ENCODE assay signal across 11 mouse cellular contexts in the genomic region with DNA sequence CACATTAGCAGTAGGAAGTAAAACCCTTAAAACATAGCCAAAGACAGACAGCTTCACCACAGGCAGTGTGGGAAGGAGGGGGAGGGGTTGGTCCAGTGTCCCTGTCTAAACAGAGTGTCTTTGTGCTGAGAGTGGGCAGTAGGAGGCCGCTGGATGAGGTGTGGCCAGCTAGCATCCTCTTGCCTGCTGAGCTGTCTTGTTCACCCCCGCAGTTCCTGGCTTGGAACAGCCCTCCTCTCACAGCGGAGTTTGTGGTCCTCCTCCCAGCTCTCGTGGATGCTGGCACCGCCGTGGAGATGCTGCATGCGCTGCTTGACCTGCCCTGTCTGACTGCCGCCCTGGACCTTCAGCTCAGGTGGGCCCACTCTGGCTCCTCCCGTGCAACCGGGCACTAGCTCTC. TPM values are rescaled to one million over a fixed set of nuclear protein-coding genes. Genes with fewer than 3 reads are reported as not detected.
A peak's percentile ranks its signal among the peaks of the same experiment; 100 is the strongest.
DNase-seq lines count a peak whose midpoint lies in the region; ATAC-seq and TF ChIP-seq lines count a peak whose summit lies in the region.
"Had no signal": no experiment of that assay in that cellular context is flagged by ENCODE, and none has a peak within 500 bp of the region (broad histone marks: within the 10 kb centered on the region; RNA-seq: fewer than 3 reads in every experiment).

No protein-coding gene starts in this region.

- H3K27ac ChIP-seq in embryonic facial prominence, embryonic 10.5 days (replicated peaks): 0 out of 2 replicates have a peak overlapping the region, but pooled peaks have one; percentile 36
- H3K27ac ChIP-seq in hindbrain, embryonic 15.5 days (replicated peaks): no peak overlapping the region
- no peak overlapping the region for H3K27ac ChIP-seq in neural tube, embryonic 14.5 days (ENCODE audit: low read depth, low read length)
- H3K27ac ChIP-seq in thymus, adult 2 months (ENCODE audit: control insufficient read depth, insufficient read depth, low read length): no peak overlapping the region
- no peak overlapping the region for H3K27ac ChIP-seq in heart, embryonic 10.5 days
- H3K27ac ChIP-seq in kidney, embryonic 16.5 days (ENCODE audit: low read length): no peak overlapping the region
- H3K27ac ChIP-seq: forebrain, embryonic 15.5 days had no signal

- DNase-seq in heart, adult 11 months: peak; percentile 85
- no peak for DNase-seq in heart, adult 9 months (ENCODE audit: low spot score in 2 of 2)
- DNase-seq in embryonic facial prominence, embryonic 10.5 days (ENCODE audit: low spot score): peak; percentile 27
- no peak for DNase-seq in thymus, adult 2 months
- no peak for DNase-seq in heart, embryonic 10.5 days (ENCODE audit: low spot score)

- no peaks in the 10 kb centered on the region for H3K27me3 ChIP-seq in embryonic facial prominence, embryonic 10.5 days (replicated peaks; ENCODE audit: low read depth, poor library complexity, severe bottlenecking)
- no peaks in the 10 kb centered on the region for H3K27me3 ChIP-seq in hindbrain, embryonic 15.5 days
- no peaks in the 10 kb centered on the region for H3K27me3 ChIP-seq in neural tube, embryonic 14.5 days (ENCODE audit: control insufficient read depth, insufficient read depth, low read length)
- H3K27me3 ChIP-seq in thymus, adult 2 months (ENCODE audit: control insufficient read depth, insufficient read depth, low read length): no peaks in the 10 kb centered on the region
- H3K27me3 ChIP-seq in heart, embryonic 10.5 days (ENCODE audit: insufficient read depth, poor library complexity, severe bottlenecking): no peaks in the 10 kb centered on the region
- H3K27me3 ChIP-seq in kidney, embryonic 16.5 days (ENCODE audit: insufficient read depth, low read length): no peaks in the 10 kb centered on the region
- H3K27me3 ChIP-seq: forebrain, embryonic 15.5 days; megakaryocyte, embryonic 14.5 days had no signal

- no peak overlapping the region for H3K4me2 ChIP-seq in hindbrain, embryonic 15.5 days
- no peak overlapping the region for H3K4me2 ChIP-seq in neural tube, embryonic 14.5 days (ENCODE audit: low read depth, low read length)
- no peak overlapping the region for H3K4me2 ChIP-seq in kidney, embryonic 16.5 days (replicated peaks; ENCODE audit: low read depth, low read length)
- H3K4me2 ChIP-seq: forebrain, embryonic 15.5 days had no signal

- peaks cover 14% of the 10 kb centered on the region for H3K4me1 ChIP-seq in embryonic facial prominence, embryonic 10.5 days
- peaks cover 13% of the 10 kb centered on the region; the same call in 1 of the 2 replicates for H3K4me1 ChIP-seq in hindbrain, embryonic 15.5 days (replicated peaks)
- H3K4me1 ChIP-seq in neural tube, embryonic 14.5 days (ENCODE audit: control insufficient read depth, insufficient read depth, low read length): no peaks in the 10 kb centered on the region; the same call in 1 of the 2 replicates
- H3K4me1 ChIP-seq in thymus, adult 2 months (replicated peaks; ENCODE audit: control insufficient read depth, insufficient read depth, low read length): no peaks in the 10 kb centered on the region
- H3K4me1 ChIP-seq in heart, embryonic 10.5 days: peaks cover 10% of the 10 kb centered on the region
- H3K4me1 ChIP-seq in kidney, embryonic 16.5 days (ENCODE audit: insufficient read depth, low read length): no peaks in the 10 kb centered on the region
- H3K4me1 ChIP-seq: forebrain, embryonic 15.5 days had no signal

- 0 out of 2 replicates have a peak, but pooled peaks have one; percentile 20 for ATAC-seq in hindbrain, embryonic 15.5 days (ENCODE audit: low FRiP score, low read depth)
- ATAC-seq in neural tube, embryonic 14.5 days (ENCODE audit: low read depth): peak; percentile 33; the same call in 1 of the 2 replicates
- ATAC-seq in kidney, embryonic 16.5 days (ENCODE audit: low FRiP score, low TSS enrichment): no peak
- ATAC-seq: forebrain, embryonic 15.5 days had no signal

- H3K9ac ChIP-seq in hindbrain, embryonic 15.5 days: no peak overlapping the region
- H3K9ac ChIP-seq in neural tube, embryonic 14.5 days (replicated peaks; ENCODE audit: low read depth, low read length): no peak overlapping the region
- no peak overlapping the region for H3K9ac ChIP-seq in kidney, embryonic 16.5 days (replicated peaks; ENCODE audit: low read length)
- H3K9ac ChIP-seq: forebrain, embryonic 15.5 days had no signal

- no peaks in the 10 kb centered on the region for H3K9me3 ChIP-seq in embryonic facial prominence, embryonic 10.5 days
- no peaks in the 10 kb centered on the region for H3K9me3 ChIP-seq in hindbrain, embryonic 15.5 days
- no peaks in the 10 kb centered on the region for H3K9me3 ChIP-seq in neural tube, embryonic 14.5 days (ENCODE audit: control insufficient read depth, low read length)
- no peaks in the 10 kb centered on the region for H3K9me3 ChIP-seq in heart, embryonic 10.5 days
- H3K9me3 ChIP-seq in kidney, embryonic 16.5 days (ENCODE audit: low read length): no peaks in the 10 kb centered on the region
- H3K9me3 ChIP-seq: forebrain, embryonic 15.5 days; megakaryocyte, embryonic 14.5 days had no signal

- no peak overlapping the region for H3K4me3 ChIP-seq in embryonic facial prominence, embryonic 10.5 days
- no peak overlapping the region for H3K4me3 ChIP-seq in hindbrain, embryonic 15.5 days
- no peak overlapping the region for H3K4me3 ChIP-seq in neural tube, embryonic 14.5 days (ENCODE audit: low read depth, low read length)
- H3K4me3 ChIP-seq in thymus, adult 2 months (ENCODE audit: control insufficient read depth, insufficient read depth, low read length): no peak overlapping the region
- H3K4me3 ChIP-seq in heart, embryonic 10.5 days: no peak overlapping the region
- H3K4me3 ChIP-seq in kidney, embryonic 16.5 days (ENCODE audit: low read length): no peak overlapping the region
- H3K4me3 ChIP-seq: forebrain, embryonic 15.5 days; megakaryocyte, embryonic 14.5 days had no signal

- no peak for TF ChIP-seq CTCF in thymus, adult 2 months (IDR thresholded peaks at IDR 0.05; ENCODE audit: borderline replicate concordance, control insufficient read depth, extremely low read depth, insufficient read depth, low read length, poor library complexity)

- TF ChIP-seq POLR2A in thymus, adult 2 months (IDR thresholded peaks at IDR 0.05; ENCODE audit: control insufficient read depth, extremely low read depth, insufficient read depth, low read length, poor library complexity): no peak

- WGBS in embryonic facial prominence, embryonic 10.5 days: 52% methylated on average over 10 of the region's 10 CpGs
- 45% methylated on average over 10 of the region's 10 CpGs for WGBS in hindbrain, embryonic 15.5 days
- WGBS in neural tube, embryonic 14.5 days: 54% methylated on average over 10 of the region's 10 CpGs
- 93% methylated on average over 10 of the region's 10 CpGs for WGBS in thymus, adult 2 months
- 71% methylated on average over 10 of the region's 10 CpGs for WGBS in heart, embryonic 10.5 days
- 70% methylated on average over 10 of the region's 10 CpGs for WGBS in kidney, embryonic 16.5 days

- H3K36me3 ChIP-seq in embryonic facial prominence, embryonic 10.5 days (replicated peaks): peaks cover 54% of the 10 kb centered on the region
- H3K36me3 ChIP-seq in hindbrain, embryonic 15.5 days: peaks cover 8% of the 10 kb centered on the region
- peaks cover 16% of the 10 kb centered on the region for H3K36me3 ChIP-seq in neural tube, embryonic 14.5 days (ENCODE audit: control insufficient read depth, insufficient read depth, low read length)
- H3K36me3 ChIP-seq in thymus, adult 2 months (ENCODE audit: control insufficient read depth, insufficient read depth, low read length): no peaks in the 10 kb centered on the region
- H3K36me3 ChIP-seq in heart, embryonic 10.5 days: peaks cover 36% of the 10 kb centered on the region
- peaks cover 13% of the 10 kb centered on the region; the same call in 1 of the 2 replicates for H3K36me3 ChIP-seq in kidney, embryonic 16.5 days (ENCODE audit: insufficient read depth, low read length)

RNA-seq across cellular contexts. Expression of a gene that starts 10.0 kb away (rescaled TPM):
- polyA plus RNA-seq in embryonic facial prominence, embryonic 10.5 days (2016; fragmentation: Nextera tagmentation; extraction: Ambion mirVana): 14.1 and 14.8 TPM in 2 replicates
- 13.5 and 14.3 TPM in 2 replicates for polyA plus RNA-seq in hindbrain, embryonic 15.5 days (2015; fragmentation: Nextera tagmentation; extraction: Ambion mirVana)
- polyA plus RNA-seq in neural tube, embryonic 14.5 days (2014; fragmentation: Nextera tagmentation; extraction: Ambion mirVana): 11.9 and 15.0 TPM in 2 replicates
- polyA plus RNA-seq in thymus, adult 2 months (2012; rRNA removed): 75.2 and 87.1 TPM in 2 replicates
- polyA plus RNA-seq in heart, embryonic 10.5 days (2016; fragmentation: Nextera tagmentation; extraction: Ambion mirVana): 8.7 and 11.1 TPM in 2 replicates
- 13.2 and 13.8 TPM in 2 replicates for polyA plus RNA-seq in kidney, embryonic 16.5 days (2015; fragmentation: Nextera tagmentation; extraction: Ambion mirVana)

RNA-seq across cellular contexts. Expression of a gene that starts 56.2 kb away (rescaled TPM):
- 0.05 and 0.20 TPM in 2 replicates for polyA plus RNA-seq in embryonic facial prominence, embryonic 10.5 days (2016; fragmentation: Nextera tagmentation; extraction: Ambion mirVana)
- polyA plus RNA-seq in hindbrain, embryonic 15.5 days (2015; fragmentation: Nextera tagmentation; extraction: Ambion mirVana): 0.25 and 0.28 TPM in 2 replicates
- 0.24 and 0.66 TPM in 2 replicates for polyA plus RNA-seq in neural tube, embryonic 14.5 days (2014; fragmentation: Nextera tagmentation; extraction: Ambion mirVana)
- polyA plus RNA-seq in thymus, adult 2 months (2012; rRNA removed): 0.04 TPM in 1 of 2 replicates, not detected in the other
- polyA plus RNA-seq in heart, embryonic 10.5 days (2016; fragmentation: Nextera tagmentation; extraction: Ambion mirVana): 0.39 and 0.50 TPM in 2 replicates
- polyA plus RNA-seq in kidney, embryonic 16.5 days (2015; fragmentation: Nextera tagmentation; extraction: Ambion mirVana): 0.05 and 0.12 TPM in 2 replicates
- polyA plus RNA-seq: liver, embryonic 16.5 days had no signal

Comparison
In these comparisons a context has a peak if more than half of its experiments do, and no peak if none do; other contexts are left out.
1. DNase-seq: peak in heart, adult 11 months (single experiment) and embryonic facial prominence, embryonic 10.5 days (single experiment); none in heart, adult 9 months (0 of 2), thymus, adult 2 months (single experiment) and heart, embryonic 10.5 days (single experiment).